Mouse (Mus musculus): Measurements from ENCODE around the gene Trappc5.

- TF ChIP-seq USF1 (IDR thresholded peaks at IDR 0.05; ENCODE audit: low read depth) (no peak), POLR2A (IDR thresholded peaks at IDR 0.05; ENCODE audit: insufficient read length, low read depth) (no peak), E2F4 (IDR thresholded peaks at IDR 0.05; ENCODE audit: insufficient read depth) (no peak), CEBPB (IDR thresholded peaks at IDR 0.05; ENCODE audit: insufficient read depth, poor library complexity, severe bottlenecking) (no peak), TCF12 (IDR thresholded peaks at IDR 0.05; ENCODE audit: insufficient read depth, poor library complexity, severe bottlenecking) (no peak), POLR2AphosphoS2 (IDR thresholded peaks at IDR 0.05; ENCODE audit: insufficient read length, low read depth) (no peak), MAX (IDR thresholded peaks at IDR 0.05; ENCODE audit: low read depth) (no peak), MYOD1 (IDR thresholded peaks at IDR 0.05; ENCODE audit: control insufficient read depth in 1 of 3, insufficient read length in 2 of 3, low read depth in 2 of 3) (no peak), REST (IDR thresholded peaks at IDR 0.05; ENCODE audit: insufficient read depth, insufficient read length) (no peak)
Measured at GRCm38 (mm10) chr8:3690774-3691173, 14.7 kb downstream of the Trappc5 start.
